Mouse (Mus musculus): ENCODE measurements around the gene Dcdc2b. TPM values are rescaled to one million over a fixed set of nuclear protein-coding genes. Genes with fewer than 3 reads are reported as not detected.
A peak's percentile ranks its signal among the peaks of the same experiment; 100 is the strongest.

The Dcdc2b gene
- polyA plus RNA-seq, 1 experiment from 2014 or later, result 0.31 TPM

- H3K9me3 ChIP-seq (replicated peaks), result no peaks in the 10 kb centered on the region
- H3K4me2 ChIP-seq, result peak overlapping the region; percentile 44
- peaks cover 98% of the 10 kb centered on the region for H3K36me3 ChIP-seq
- no peaks in the 10 kb centered on the region for H3K27me3 ChIP-seq
- 0 out of 2 replicates have a peak overlapping the region, but pooled peaks have one; percentile 10 for H3K4me3 ChIP-seq (replicated peaks)
- DNase-seq (no peak), ATAC-seq (ENCODE audit: low read depth) (peak; percentile 87)
- H3K9ac ChIP-seq, result peak overlapping the region; percentile 40; the same call in 1 of the 2 replicates
- peak overlapping the region; percentile 53 for H3K27ac ChIP-seq
- 43% methylated on average over 6 of the region's 6 CpGs for WGBS (ENCODE audit: insufficient replicate concordance)
- peaks cover 28% of the 10 kb centered on the region for H3K4me1 ChIP-seq (replicated peaks)
These were observed 19.8 kb upstream of the Dcdc2b start for GRCm38 (mm10) chr4:129633852-129634251.

GRCm38 (mm10) chr4:129631867-129632266, 17.8 kb upstream of the Dcdc2b start:
- Histone ChIP-seq H3K9ac (no peak overlapping the region), H3K4me1 (replicated peaks) (peaks cover 20% of the 10 kb centered on the region), H3K27ac (no peak overlapping the region), H3K27me3 (no peaks in the 10 kb centered on the region), H3K9me3 (replicated peaks) (no peaks in the 10 kb centered on the region), H3K36me3 (peaks cover 99% of the 10 kb centered on the region), H3K4me3 (replicated peaks) (no peak overlapping the region), H3K4me2 (no peak overlapping the region)
- ATAC-seq (ENCODE audit: low read depth) (no peak), DNase-seq (no peak)
- WGBS (ENCODE audit: insufficient replicate concordance), result 91% methylated on average over 12 of the region's 12 CpGs

GRCm38 (mm10) chr4:129630944-129631343, 16.9 kb upstream of the Dcdc2b start:
- WGBS (ENCODE audit: insufficient replicate concordance), result 93% methylated on average over 4 of the region's 4 CpGs
- Histone ChIP-seq H3K4me2 (no peak overlapping the region), H3K9ac (no peak overlapping the region), H3K36me3 (peaks cover 99% of the 10 kb centered on the region), H3K9me3 (replicated peaks) (no peaks in the 10 kb centered on the region), H3K27me3 (no peaks in the 10 kb centered on the region), H3K4me1 (replicated peaks) (peaks cover 29% of the 10 kb centered on the region), H3K4me3 (replicated peaks) (no peak overlapping the region), H3K27ac (no peak overlapping the region)
- ATAC-seq (ENCODE audit: low read depth) (no peak), DNase-seq (no peak)

- H3K4me3 ChIP-seq (replicated peaks), result no peak overlapping the region
- H3K4me1 ChIP-seq (replicated peaks), result peaks cover 51% of the 10 kb centered on the region
- H3K4me2 ChIP-seq, result no peak overlapping the region
- H3K27ac ChIP-seq, result no peak overlapping the region
- no peaks in the 10 kb centered on the region for H3K9me3 ChIP-seq (replicated peaks)
- ATAC-seq (ENCODE audit: low read depth), result no peak
- H3K9ac ChIP-seq, result no peak overlapping the region
- no peak for DNase-seq
- H3K27me3 ChIP-seq, result no peaks in the 10 kb centered on the region
- WGBS (ENCODE audit: insufficient replicate concordance), result 72% methylated on average over 6 of the region's 6 CpGs
- H3K36me3 ChIP-seq, result peaks cover 51% of the 10 kb centered on the region
These were observed 12.0 kb upstream of the Dcdc2b start for GRCm38 (mm10) chr4:129626035-129626434.

- peaks cover 46% of the 10 kb centered on the region for H3K36me3 ChIP-seq
- H3K27ac ChIP-seq, result peak overlapping the region; percentile 88
- H3K9ac ChIP-seq, result peak overlapping the region; percentile 64; the same call in 1 of the 2 replicates
- H3K27me3 ChIP-seq, result no peaks in the 10 kb centered on the region
- ATAC-seq (ENCODE audit: low read depth), result no peak
- DNase-seq, result no peak
- H3K4me3 ChIP-seq (replicated peaks), result no peak overlapping the region
- H3K9me3 ChIP-seq (replicated peaks), result no peaks in the 10 kb centered on the region
- peak overlapping the region; percentile 75 for H3K4me2 ChIP-seq
- WGBS (ENCODE audit: insufficient replicate concordance), result 41% methylated on average over 4 of the region's 4 CpGs
- H3K4me1 ChIP-seq (replicated peaks), result peaks cover 55% of the 10 kb centered on the region
These were observed 11.4 kb upstream of the Dcdc2b start for GRCm38 (mm10) chr4:129625496-129625895.

GRCm38 (mm10) chr4:129625029-129625370, 10.9 kb upstream of the Dcdc2b start:
- Histone ChIP-seq H3K4me2 (peak overlapping the region; percentile 75), H3K27ac (peak overlapping the region; percentile 88), H3K4me1 (replicated peaks) (peaks cover 55% of the 10 kb centered on the region), H3K9me3 (replicated peaks) (no peaks in the 10 kb centered on the region), H3K9ac (peak overlapping the region; percentile 64), H3K36me3 (peaks cover 41% of the 10 kb centered on the region), H3K4me3 (replicated peaks) (peak overlapping the region; percentile 62), H3K27me3 (no peaks in the 10 kb centered on the region)
- ATAC-seq (ENCODE audit: low read depth), result peak; percentile 7; the same call in 1 of the 2 replicates
- under 1% methylated on average over 6 of the region's 6 CpGs for WGBS (ENCODE audit: insufficient replicate concordance)
- no peak for DNase-seq

GRCm38 (mm10) chr4:129624281-129625028, 10.4 kb upstream of the Dcdc2b start:
- Histone ChIP-seq H3K9ac (peak overlapping the region; percentile 71), H3K27me3 (no peaks in the 10 kb centered on the region), H3K27ac (peak overlapping the region; percentile 88), H3K4me1 (replicated peaks) (peaks cover 55% of the 10 kb centered on the region), H3K36me3 (peaks cover 36% of the 10 kb centered on the region), H3K9me3 (replicated peaks) (no peaks in the 10 kb centered on the region), H3K4me3 (replicated peaks) (peak overlapping the region; percentile 62), H3K4me2 (peak overlapping the region; percentile 75)
- ATAC-seq (ENCODE audit: low read depth) (peak; percentile 97), DNase-seq (peak; percentile 87)
- 1% methylated on average over 18 of the region's 18 CpGs for WGBS (ENCODE audit: insufficient replicate concordance)

GRCm38 (mm10) chr4:129623681-129624091, 9.6 kb upstream of the Dcdc2b start, which contains the start of gene Ccdc28b:
Ccdc28b (minus strand) TSS chr4:129623947.
- no peak for ATAC-seq (ENCODE audit: low read depth)
- no peaks in the 10 kb centered on the region for H3K27me3 ChIP-seq
- H3K4me2 ChIP-seq, result peak within 1 kb of the TSS; percentile 75
- H3K4me3 ChIP-seq (replicated peaks), result peak within 1 kb of the TSS; percentile 62
- no peaks in the 10 kb centered on the region for H3K9me3 ChIP-seq (replicated peaks)
- under 1% methylated on average over 10 of the region's 10 CpGs for WGBS (ENCODE audit: insufficient replicate concordance)
- H3K27ac ChIP-seq, result peak within 1 kb of the TSS; percentile 88
- peak within 1 kb of the TSS; percentile 71 for H3K9ac ChIP-seq
- H3K4me1 ChIP-seq (replicated peaks), result peaks cover 59% of the 10 kb centered on the region
- DNase-seq, result no peak
- peaks cover 28% of the 10 kb centered on the region for H3K36me3 ChIP-seq

GRCm38 (mm10) chr4:129622803-129623535, 8.9 kb upstream of the Dcdc2b start:
- no peak for DNase-seq
- Histone ChIP-seq H3K4me3 (replicated peaks) (peak overlapping the region; percentile 62), H3K4me1 (replicated peaks) (peaks cover 66% of the 10 kb centered on the region), H3K27me3 (no peaks in the 10 kb centered on the region), H3K36me3 (peaks cover 21% of the 10 kb centered on the region), H3K27ac (peak overlapping the region; percentile 88), H3K9me3 (replicated peaks) (no peaks in the 10 kb centered on the region), H3K9ac (peak overlapping the region; percentile 71), H3K4me2 (peak overlapping the region; percentile 75)
- no peak for ATAC-seq (ENCODE audit: low read depth)
- 23% methylated on average over 8 of the region's 8 CpGs for WGBS (ENCODE audit: insufficient replicate concordance)

GRCm38 (mm10) chr4:129622120-129622802, 8.2 kb upstream of the Dcdc2b start:
- 74% methylated on average over 11 of the region's 11 CpGs for WGBS (ENCODE audit: insufficient replicate concordance)
- ATAC-seq (ENCODE audit: low read depth), result no peak
- no peaks in the 10 kb centered on the region for H3K27me3 ChIP-seq
- H3K9me3 ChIP-seq (replicated peaks), result no peaks in the 10 kb centered on the region
- H3K36me3 ChIP-seq, result peaks cover 15% of the 10 kb centered on the region
- DNase-seq, result no peak
- 0 out of 2 replicates have a peak overlapping the region, but pooled peaks have one; percentile 62 for H3K4me3 ChIP-seq (replicated peaks)
- H3K4me1 ChIP-seq (replicated peaks), result peaks cover 73% of the 10 kb centered on the region
- H3K9ac ChIP-seq, result 0 out of 2 replicates have a peak overlapping the region, but pooled peaks have one; percentile 71
- peak overlapping the region; percentile 75 for H3K4me2 ChIP-seq
- H3K27ac ChIP-seq, result no peak overlapping the region

- H3K9ac ChIP-seq, result no peak overlapping the region
- peaks cover 68% of the 10 kb centered on the region for H3K4me1 ChIP-seq (replicated peaks)
- no peak for DNase-seq
- H3K4me3 ChIP-seq (replicated peaks), result no peak overlapping the region
- H3K36me3 ChIP-seq, result peaks cover 13% of the 10 kb centered on the region
- H3K27ac ChIP-seq, result peak overlapping the region; percentile 32; the same call in 1 of the 2 replicates
- no peak for ATAC-seq (ENCODE audit: low read depth)
- no peaks in the 10 kb centered on the region for H3K9me3 ChIP-seq (replicated peaks)
- H3K4me2 ChIP-seq, result no peak overlapping the region
- H3K27me3 ChIP-seq, result no peaks in the 10 kb centered on the region
- WGBS (ENCODE audit: insufficient replicate concordance), result 65% methylated on average over 8 of the region's 8 CpGs
These were observed 7.3 kb upstream of the Dcdc2b start for GRCm38 (mm10) chr4:129621283-129621841.

All from liver, embryonic 13.5 days (tissue).